Comparison of ENCODE assay signal across 8 mouse cellular contexts in the genomic region with DNA sequence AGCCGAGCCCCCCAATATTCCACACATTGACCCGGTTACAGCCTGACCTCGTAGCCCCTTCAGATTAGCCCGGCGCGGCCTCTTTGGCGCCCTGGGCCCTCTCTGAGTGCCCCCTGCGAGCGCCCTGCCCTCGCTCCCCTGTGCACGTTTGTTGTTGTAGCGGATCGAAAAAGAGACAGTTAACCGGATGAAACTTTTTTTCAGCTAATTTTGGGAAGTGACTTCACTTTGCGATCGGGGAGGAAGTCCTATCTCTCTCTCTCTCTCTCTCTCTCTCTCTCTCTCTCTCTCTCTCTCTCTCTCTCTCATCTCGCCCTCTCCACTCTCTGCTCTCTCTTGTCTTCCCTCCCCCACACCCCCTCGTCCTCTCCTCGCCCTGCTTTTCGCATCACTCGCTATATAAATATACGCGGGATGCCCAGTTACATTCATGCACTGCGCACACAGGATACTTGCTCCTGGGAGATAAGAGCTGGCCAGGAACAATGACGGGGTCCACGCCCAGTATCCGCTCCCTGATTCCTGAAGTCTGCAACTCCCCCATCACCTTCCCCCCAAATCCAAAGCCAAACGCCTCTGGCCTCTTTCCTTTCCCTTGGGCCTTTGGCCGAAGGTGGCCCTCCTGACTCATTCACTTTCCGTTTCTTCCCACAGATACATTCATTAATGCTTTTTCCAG. TPM values are rescaled to one million over a fixed set of nuclear protein-coding genes. Genes with fewer than 3 reads are reported as not detected.
DNase-seq lines count a peak whose midpoint lies in the region; ATAC-seq lines count a peak whose summit lies in the region.

No protein-coding gene starts in this region.

- H3K27ac ChIP-seq in embryonic facial prominence, embryonic 11.5 days (replicated peaks; ENCODE audit: low read depth, low read length) = peak overlapping the region; percentile 93
- H3K27ac ChIP-seq in midbrain, embryonic 10.5 days (replicated peaks) = peak overlapping the region; percentile 85

- intact Hi-C loops in heart, postnatal 25 days (cut with DNase I) = loop anchor here (1.0 kb wide), 2 partner anchors 22 to 37 kb away; no protein-coding TSS in a partner anchor

- under 1% methylated on average over 29 of the region's 30 CpGs for WGBS in embryonic facial prominence, embryonic 11.5 days
- under 1% methylated on average over 30 of the region's 30 CpGs for WGBS in midbrain, embryonic 10.5 days

- no peaks in the 10 kb centered on the region for H3K9me3 ChIP-seq in embryonic facial prominence, embryonic 11.5 days (replicated peaks; ENCODE audit: control insufficient read depth, low read length)
- H3K9me3 ChIP-seq in midbrain, embryonic 10.5 days (replicated peaks) = no peaks in the 10 kb centered on the region

- no peaks in the 10 kb centered on the region for H3K36me3 ChIP-seq in embryonic facial prominence, embryonic 11.5 days (replicated peaks; ENCODE audit: control insufficient read depth, insufficient read depth, low read depth, low read length)
- H3K36me3 ChIP-seq in midbrain, embryonic 10.5 days = no peaks in the 10 kb centered on the region

- peak overlapping the region; percentile 87 for H3K4me2 ChIP-seq in embryonic facial prominence, embryonic 11.5 days (ENCODE audit: low read depth, low read length)

- peak overlapping the region; percentile 98 for H3K9ac ChIP-seq in embryonic facial prominence, embryonic 11.5 days (replicated peaks; ENCODE audit: low read length)

- 0 out of 2 replicates have a peak, but pooled peaks cover 3% of the 10 kb centered on the region for H3K27me3 ChIP-seq in embryonic facial prominence, embryonic 11.5 days (ENCODE audit: control insufficient read depth, insufficient read depth, low read length)
- H3K27me3 ChIP-seq in midbrain, embryonic 10.5 days (ENCODE audit: low read depth, poor library complexity, severe bottlenecking) = peaks cover 93% of the 10 kb centered on the region

- no peak for ATAC-seq in embryonic facial prominence, embryonic 11.5 days (replicated peaks; ENCODE audit: insufficient number of reproducible peaks, low FRiP score, low TSS enrichment, low read depth)

- H3K4me1 ChIP-seq in embryonic facial prominence, embryonic 11.5 days (ENCODE audit: control insufficient read depth, insufficient read depth, low read length) = peaks cover 10% of the 10 kb centered on the region
- H3K4me1 ChIP-seq in midbrain, embryonic 10.5 days = peaks cover 65% of the 10 kb centered on the region

- DNase-seq in adrenal gland, postnatal 14 days = peak; percentile 43
- DNase-seq in adrenal gland, postnatal 25 days = no peak
- DNase-seq in embryonic facial prominence, embryonic 11.5 days (ENCODE audit: low spot score) = peak; percentile 60
- peak; percentile 72 for DNase-seq in heart, postnatal 25 days (ENCODE audit: low spot score)
- DNase-seq in kidney, postnatal 4 days = peak; percentile 60 to 68
- DNase-seq in midbrain, embryonic 10.5 days (ENCODE audit: low spot score) = peak; percentile 59
- DNase-seq in thymus, postnatal 0 days (ENCODE audit: low spot score) = peak; percentile 76
- no peak for DNase-seq in c-Kit-positive CD71-positive TER-119-positive erythroid progenitor cells, embryonic 14.5 days (ENCODE audit: low spot score)

- peak overlapping the region; percentile 90 for H3K4me3 ChIP-seq in embryonic facial prominence, embryonic 11.5 days (ENCODE audit: low read depth, low read length)
- peak overlapping the region; percentile 71 for H3K4me3 ChIP-seq in midbrain, embryonic 10.5 days

RNA-seq across cellular contexts. Expression of a gene that starts 1.3 kb away (rescaled TPM):
- total RNA-seq in adrenal gland, postnatal 14 days (2021) = 23.6 and 41.0 TPM in 2 replicates
- total RNA-seq in adrenal gland, postnatal 25 days (2021) = 11.6 and 15.8 TPM in 2 replicates
- 42.1 and 48.0 TPM in 2 replicates for polyA plus RNA-seq in embryonic facial prominence, embryonic 11.5 days (2014; fragmentation: Nextera tagmentation; extraction: Ambion mirVana)
- total RNA-seq in heart, postnatal 25 days (2021) = 10 to 100 TPM; 26.4 to 28.2 TPM
- polyA plus RNA-seq in midbrain, embryonic 10.5 days (2016; fragmentation: Nextera tagmentation; extraction: Ambion mirVana) = 13.9 and 17.6 TPM in 2 replicates
- 50.6 and 53.5 TPM in 2 replicates for polyA plus RNA-seq in thymus, postnatal 0 days (2015; fragmentation: Nextera tagmentation; extraction: Ambion mirVana)

Comparison
In these comparisons a context has a peak if more than half of its experiments do, and no peak if none do; other contexts are left out.
1. DNase-seq: peak in adrenal gland, postnatal 14 days (single experiment), embryonic facial prominence, embryonic 11.5 days (single experiment), heart, postnatal 25 days (single experiment), kidney, postnatal 4 days (2 of 2), midbrain, embryonic 10.5 days (single experiment) and thymus, postnatal 0 days (single experiment); none in adrenal gland, postnatal 25 days (single experiment) and c-Kit-positive CD71-positive TER-119-positive erythroid progenitor cells, embryonic 14.5 days (single experiment).